Mouse (Mus musculus) lung, adult 2 months (tissue): Measurements from ENCODE around the gene Slc35a3.

Experiments
- CTCF ChIP-seq: fragments of 200-500 bp; IDR thresholded peaks from 2 replicates; pipeline ENCODE4 v1.5.1; 2011; ENCODE audit warnings: mild to moderate bottlenecking, low read length, control low read depth; ENCODE audit not compliant: insufficient read depth
- POLR2A ChIP-seq: fragments of 200-500 bp; IDR thresholded peaks from 2 replicates; pipeline ENCODE4 v1.6.1; 2011; ENCODE audit warnings: low read depth, mild to moderate bottlenecking, control low read depth, low read length, borderline replicate concordance; ENCODE audit errors: extremely low read depth

DNA sequence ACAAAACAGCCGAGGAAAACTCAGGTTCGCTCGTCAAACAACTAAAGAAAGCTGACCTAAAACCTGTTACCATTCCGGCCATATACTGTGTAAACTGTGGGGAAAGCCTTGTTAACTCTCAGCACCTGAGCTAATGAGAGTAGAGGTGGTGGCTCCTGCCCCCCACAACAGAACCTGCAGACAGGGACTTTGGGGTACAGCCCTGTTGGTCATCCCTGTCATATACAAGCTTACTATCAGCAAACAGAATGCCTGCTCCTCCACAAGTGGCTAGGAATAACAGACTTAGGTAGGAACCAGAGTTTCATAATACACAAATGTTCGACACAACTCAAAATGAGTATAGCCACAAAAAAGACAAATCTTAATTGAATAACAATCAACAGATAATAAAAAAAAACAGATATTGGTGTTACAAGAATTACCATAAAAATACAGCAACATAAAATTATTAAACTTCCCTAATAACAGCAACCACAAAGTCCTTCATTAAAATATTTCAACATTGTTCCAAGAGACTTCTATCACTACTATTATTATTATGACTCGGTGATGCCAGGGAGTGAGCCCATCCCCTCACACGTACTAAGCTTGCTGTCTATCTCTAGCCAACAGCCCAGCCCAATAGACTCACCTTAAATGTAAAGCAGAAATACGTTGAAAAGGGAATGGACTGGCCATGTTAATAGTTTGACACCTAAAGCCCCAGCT is 17.5 kb downstream of the Slc35a3 start:
- TF ChIP-seq CTCF (no peak), POLR2A (no peak)
